Mouse (Mus musculus): Measurements from ENCODE around the gene Il4.

Gene Il4

GRCm38 (mm10) chr11:53618619-53619198 is at the start of gene Il4:
TSS of gene Il4 (minus strand) at chr11:53618669.
- no peak for DNase-seq (ENCODE audit: low spot score)

DNA sequence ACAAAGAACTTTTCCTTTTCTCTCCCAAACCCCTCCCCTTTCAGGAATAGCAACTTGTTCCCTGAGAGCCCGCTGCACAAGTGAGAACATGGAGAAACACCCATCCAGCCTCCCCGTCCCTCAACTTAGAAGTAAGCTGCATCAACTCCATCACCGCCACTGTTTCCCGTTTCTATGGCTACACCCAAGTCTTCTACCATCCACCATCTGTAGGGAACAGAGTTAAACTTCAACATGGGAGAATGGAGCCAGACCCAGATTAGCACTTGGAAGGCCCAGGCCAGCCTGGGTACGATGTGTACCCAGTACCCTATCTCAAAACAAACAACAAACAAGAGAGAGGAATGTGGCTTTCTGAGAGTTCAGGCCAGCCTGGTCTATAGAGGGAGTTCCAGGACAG is 45.6 kb upstream of the Il4 start:
- no peak for DNase-seq (ENCODE audit: low spot score)

DNA sequence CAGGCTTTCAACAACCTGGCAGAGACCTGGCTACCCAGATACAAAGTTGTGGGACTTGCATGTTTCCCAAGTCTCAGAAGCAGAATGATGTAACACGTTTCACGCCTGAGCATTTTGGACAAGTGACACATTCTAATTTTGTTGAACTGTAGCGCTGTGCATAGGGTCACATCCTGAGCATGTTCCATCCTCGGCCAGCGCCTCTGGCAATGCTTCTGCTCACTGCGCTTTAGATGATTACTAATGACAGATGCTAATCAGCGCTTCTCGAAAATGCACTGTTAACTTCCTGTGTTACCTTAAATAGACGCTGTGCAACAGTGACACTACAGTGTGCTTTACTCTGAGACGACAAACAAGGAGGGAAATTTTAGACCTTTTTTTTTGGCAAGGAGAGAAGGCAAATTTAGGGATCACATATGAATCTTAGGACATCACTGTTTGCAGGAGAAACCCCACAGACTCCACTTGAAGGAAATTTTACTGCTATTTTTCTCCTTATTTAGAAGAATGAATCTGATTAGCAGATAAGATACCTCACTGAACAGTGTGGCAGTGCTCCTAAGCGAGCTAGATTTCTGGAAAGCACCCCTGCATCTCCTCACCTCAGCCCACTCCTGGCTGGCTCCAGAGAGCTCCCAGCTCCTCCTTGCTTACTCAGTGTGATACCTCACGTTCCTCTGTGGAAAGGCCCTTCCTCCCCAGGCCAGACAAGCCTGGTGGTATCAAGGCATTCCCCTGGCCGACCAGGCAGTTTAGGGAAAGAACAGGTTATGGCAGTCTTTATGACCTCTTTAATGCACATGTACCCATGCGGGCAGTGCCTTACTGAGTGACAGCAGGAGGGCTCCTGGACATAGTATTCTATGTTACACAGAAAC is 44.6 kb upstream of the Il4 start:
- no peak for DNase-seq (ENCODE audit: low spot score)

- DNase-seq (ENCODE audit: low spot score), result no peak
These were observed 39.4 kb upstream of the Il4 start for GRCm38 (mm10) chr11:53657828-53658227.

DNA sequence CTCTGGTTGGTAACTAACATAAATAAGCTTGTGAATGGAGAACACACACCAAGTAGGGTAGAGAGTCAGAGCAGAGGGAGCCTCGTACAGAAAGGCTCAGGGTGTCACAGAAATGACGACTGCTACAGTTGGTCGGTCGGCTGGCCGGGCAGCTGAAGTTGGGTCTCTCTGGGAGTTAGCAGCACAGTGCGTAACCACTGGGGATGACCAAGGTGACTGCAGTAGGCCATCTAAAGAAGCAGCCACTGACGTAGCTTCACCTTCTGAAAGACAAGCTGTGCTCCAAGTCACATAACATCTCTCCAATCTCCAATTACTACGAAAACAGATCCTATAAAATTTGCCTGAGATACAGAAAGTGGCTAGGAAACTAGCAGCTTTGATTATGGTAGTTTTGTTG is 38.9 kb upstream of the Il4 start:
- DNase-seq (ENCODE audit: low spot score), result no peak

DNA sequence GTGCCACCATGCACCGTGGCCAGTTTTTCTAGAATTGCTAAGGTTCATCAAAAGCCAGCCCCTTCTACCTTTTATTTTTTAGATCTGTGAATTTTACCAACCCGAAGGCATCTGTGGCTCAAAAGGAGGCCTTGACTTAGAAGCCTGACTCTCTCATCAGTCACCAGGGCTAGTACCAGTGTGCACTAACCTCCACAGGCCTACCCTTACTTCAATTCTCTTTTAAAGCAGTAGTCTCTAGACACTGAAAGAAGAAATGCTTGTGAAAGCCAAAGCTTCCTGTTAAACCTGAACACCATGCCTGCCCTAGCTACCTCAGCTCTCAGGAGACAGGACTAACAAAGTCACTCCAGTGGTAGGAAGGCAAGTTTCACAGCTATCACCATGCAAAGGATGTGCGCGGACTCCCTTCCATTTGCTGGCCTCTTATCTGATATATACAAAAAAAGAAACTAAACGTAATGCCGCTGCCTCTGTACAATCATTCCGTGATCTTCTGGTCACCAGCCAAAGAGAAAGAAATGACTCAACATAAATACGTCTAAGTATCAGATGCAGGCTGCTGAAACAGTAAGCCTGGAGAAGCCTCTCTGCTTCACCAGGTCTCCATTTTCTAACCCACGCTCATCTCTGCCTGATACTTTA is 38.2 kb upstream of the Il4 start:
- DNase-seq (ENCODE audit: low spot score), result no peak

DNA sequence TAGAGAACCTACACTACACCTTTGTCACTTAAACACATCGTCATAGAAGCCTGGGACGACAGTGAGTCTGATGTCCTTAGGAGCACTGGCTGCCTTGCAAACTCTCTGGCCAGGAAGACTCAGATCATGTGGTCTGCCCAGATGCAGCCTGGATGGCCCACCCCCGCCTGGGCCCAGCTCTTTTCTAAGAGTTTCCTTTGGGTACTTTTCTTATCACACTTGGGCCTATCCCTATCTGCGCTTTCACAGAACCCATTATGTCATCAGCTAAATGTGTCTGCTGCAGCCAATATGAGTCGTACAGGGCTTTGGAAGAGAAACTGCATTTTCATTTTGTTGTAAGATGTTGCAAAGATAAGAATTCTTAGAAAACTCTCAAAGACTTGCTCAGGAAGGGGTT is 36.6 kb upstream of the Il4 start:
- DNase-seq (ENCODE audit: low spot score), result no peak

- no peak for DNase-seq (ENCODE audit: low spot score)
These were observed 34.0 kb upstream of the Il4 start for GRCm38 (mm10) chr11:53652427-53652826.

DNA sequence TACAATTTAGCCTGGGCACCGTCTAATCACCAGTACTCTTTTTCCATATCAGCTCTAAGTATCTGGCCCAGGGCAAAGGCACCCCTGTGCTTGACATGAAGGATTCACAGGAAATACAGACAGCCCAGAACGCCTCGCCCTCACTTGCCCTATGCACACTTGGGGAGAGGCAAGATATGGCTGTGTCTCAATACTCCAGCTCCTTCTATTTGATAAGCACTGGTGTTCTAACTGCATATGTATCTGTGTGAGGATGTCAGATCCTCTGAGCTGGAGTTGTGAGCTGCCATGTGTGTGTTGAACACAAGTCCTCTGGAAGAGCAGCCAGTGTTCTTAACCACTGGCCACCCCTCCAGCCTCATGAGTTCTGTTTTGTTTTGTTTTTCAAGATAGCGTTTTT is 33.0 kb upstream of the Il4 start:
- no peak for DNase-seq (ENCODE audit: low spot score)

GRCm38 (mm10) chr11:53644017-53644416 is 25.5 kb upstream of the Il4 start:
- no peak for DNase-seq (ENCODE audit: low spot score)

- no peak for DNase-seq (ENCODE audit: low spot score)
These were observed 24.3 kb upstream of the Il4 start for GRCm38 (mm10) chr11:53642744-53643279.

DNA sequence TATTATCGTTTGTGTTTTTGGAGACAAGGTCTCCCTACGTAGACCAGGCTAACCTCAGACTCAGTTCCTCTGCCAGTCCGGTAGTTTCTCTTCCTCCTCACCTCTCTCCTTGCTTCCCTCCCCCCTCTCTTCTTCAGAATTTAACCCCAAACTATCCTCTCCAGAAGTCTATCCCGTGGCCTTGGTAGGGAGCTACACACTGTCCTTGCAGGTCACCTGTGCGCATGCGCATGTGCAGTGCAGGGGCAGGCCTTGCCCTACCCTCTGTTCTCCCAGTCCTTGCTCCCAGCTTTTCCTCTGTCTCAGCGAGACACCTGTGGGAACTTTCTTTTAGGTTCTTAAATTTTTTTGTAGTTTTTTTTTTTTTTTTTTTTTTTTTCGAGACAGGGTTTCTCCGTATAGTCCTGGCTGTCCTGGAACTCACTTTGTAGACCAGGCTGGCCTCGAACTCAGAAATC is 19.4 kb upstream of the Il4 start:
- no peak for DNase-seq (ENCODE audit: low spot score)

- DNase-seq (ENCODE audit: low spot score), result no peak
These were observed 18.8 kb upstream of the Il4 start for GRCm38 (mm10) chr11:53637046-53637802.

GRCm38 (mm10) chr11:53636183-53636646 is 17.7 kb upstream of the Il4 start:
- no peak for DNase-seq (ENCODE audit: low spot score)

GRCm38 (mm10) chr11:53635590-53636182 is 17.2 kb upstream of the Il4 start:
- DNase-seq (ENCODE audit: low spot score), result no peak

DNA sequence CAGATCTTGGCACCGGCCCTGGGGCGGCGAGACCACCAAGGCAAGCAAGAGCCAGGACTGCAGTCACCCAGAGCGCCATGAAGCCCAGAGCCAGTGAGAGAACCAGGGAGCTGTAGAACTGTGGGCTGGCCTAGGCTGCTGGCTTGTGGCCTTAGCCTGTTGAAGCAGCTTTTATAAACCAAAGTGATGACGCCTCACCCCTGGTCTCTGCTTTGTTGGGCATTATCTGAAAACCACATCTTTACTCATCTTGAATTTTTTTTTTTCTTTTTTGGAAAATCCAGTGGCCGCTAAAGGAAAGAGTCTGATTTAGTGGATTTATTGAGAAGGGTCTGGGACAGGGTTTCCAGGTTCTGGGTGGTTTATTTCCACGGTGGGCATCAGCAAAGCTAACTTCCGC is 16.1 kb upstream of the Il4 start, which contains the start of gene Il13:
Gene Il13, minus strand, starts transcription at position 147 of the 400 bp plus-strand sequence.
- DNase-seq (ENCODE audit: low spot score), result no peak

DNA sequence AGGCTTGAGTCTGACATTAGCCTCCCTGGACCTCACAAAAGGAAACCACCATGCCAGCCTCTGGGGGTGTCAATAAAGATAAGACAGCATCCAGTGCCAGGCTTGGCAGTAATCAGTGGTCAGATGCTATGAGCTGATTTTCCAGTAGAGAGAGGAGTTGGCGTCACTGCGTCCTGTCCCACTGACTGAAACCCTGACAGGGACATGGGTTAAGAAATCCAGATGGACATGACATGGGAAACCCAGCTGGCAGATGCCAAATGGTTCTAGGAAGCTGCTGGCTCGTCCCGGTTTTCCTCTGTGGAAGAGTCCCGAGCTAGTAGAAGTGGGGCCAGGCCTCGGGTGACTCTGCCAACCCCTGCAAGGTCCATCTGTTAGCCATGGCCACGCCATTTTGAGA is 15.2 kb upstream of the Il4 start:
- DNase-seq (ENCODE audit: low spot score), result no peak

- no peak for DNase-seq (ENCODE audit: low spot score)
These were observed 13.8 kb upstream of the Il4 start for GRCm38 (mm10) chr11:53632122-53632733.

DNA sequence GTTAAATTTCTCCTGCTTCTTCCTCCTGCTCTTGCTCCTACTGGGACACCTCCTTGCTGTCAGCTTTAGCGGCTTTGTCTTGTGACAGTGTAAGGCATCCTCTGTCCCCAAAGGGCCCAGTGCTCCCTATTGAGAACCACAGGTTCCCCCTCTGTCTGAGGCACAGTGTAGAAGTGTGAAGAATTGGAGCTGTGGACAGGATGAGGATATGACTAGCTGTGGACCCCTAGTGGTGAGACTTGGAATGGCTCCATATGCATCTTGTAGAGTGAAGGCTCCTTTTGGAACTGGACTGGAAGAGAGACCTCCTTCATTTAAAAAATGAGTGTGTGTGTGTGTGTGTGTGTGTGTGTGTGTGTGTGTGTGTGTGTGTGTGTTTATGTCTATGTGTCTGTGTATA is 9.4 kb upstream of the Il4 start:
- DNase-seq (ENCODE audit: low spot score), result no peak

- no peak for DNase-seq (ENCODE audit: low spot score)
These were observed 8.4 kb upstream of the Il4 start for GRCm38 (mm10) chr11:53626802-53627373.

GRCm38 (mm10) chr11:53624124-53624523 is 5.7 kb upstream of the Il4 start:
- DNase-seq (ENCODE audit: low spot score), result no peak

Data from urinary bladder, postnatal 10 days (tissue).